Mouse (Mus musculus) ES-Bruce4 (cell line): ENCODE measurements around the gene Tspan3. TPM values are rescaled to one million over a fixed set of nuclear protein-coding genes. Genes with fewer than 3 reads are reported as not detected.

ENCODE experiments used
- H3K27ac ChIP-seq: 2 replicates; pipeline ENCODE4 v1.5.1; 2012; ENCODE audit warnings: low read length, inconsistent platforms; ENCODE audit not compliant: insufficient read depth
- H3K27me3 ChIP-seq: 2 replicates; pipeline ENCODE4 v1.6.1; 2012; ENCODE audit warnings: mild to moderate bottlenecking, low read length, inconsistent platforms; ENCODE audit not compliant: control insufficient read depth, poor library complexity, insufficient read depth, severe bottlenecking
- H3K36me3 ChIP-seq: 2 replicates; pipeline ENCODE4 v1.6.1; 2012; ENCODE audit warnings: inconsistent platforms, mild to moderate bottlenecking, low read length, moderate library complexity; ENCODE audit not compliant: control insufficient read depth, poor library complexity, insufficient read depth, severe bottlenecking
- H3K4me1 ChIP-seq: one replicate; pipeline ENCODE4 v1.8.1; 2011; ENCODE audit warnings: low read length; ENCODE audit not compliant: control insufficient read depth, insufficient read depth
- H3K4me3 ChIP-seq: 2 replicates; pipeline ENCODE4 v1.5.1; 2011; ENCODE audit warnings: low read depth, mild to moderate bottlenecking, low read length
- H3K9ac ChIP-seq: 2 replicates; pipeline ENCODE4 v1.6.1; 2012; ENCODE audit warnings: low read depth, mild to moderate bottlenecking, inconsistent platforms; ENCODE audit not compliant: poor library complexity, severe bottlenecking
- H3K9me3 ChIP-seq: replicated peaks from 2 replicates; pipeline ENCODE4 v1.6.1; 2012; ENCODE audit warnings: mild to moderate bottlenecking, low read length, inconsistent platforms; ENCODE audit not compliant: control insufficient read depth, poor library complexity, insufficient read depth, severe bottlenecking
- CTCF ChIP-seq: IDR thresholded peaks from one replicate; pipeline ENCODE4 v1.8.1; 2011; ENCODE audit warnings: low read depth, low read length
- EP300 ChIP-seq: IDR thresholded peaks from 2 replicates; pipeline ENCODE4 v1.6.1; 2011; ENCODE audit warnings: low read depth, low read length; ENCODE audit not compliant: insufficient read depth
- POLR2A ChIP-seq: IDR thresholded peaks from one replicate; pipeline ENCODE4 v1.8.1; 2011; ENCODE audit warnings: low read length; ENCODE audit not compliant: insufficient read depth
- polyA plus RNA-seq: library from polyadenylated mRNA; stranded (reverse); fragments of >200 nt; gene quantifications from 2 replicates; pipeline ENCODE4 v1.2.4, GENCODE M21; 2011; ENCODE audit warnings: low read depth; ENCODE audit not compliant: missing spikeins, insufficient read depth, insufficient read length

Tspan3 gene
- polyA plus RNA-seq, 1 experiment, result 91.2 TPM

DNA sequence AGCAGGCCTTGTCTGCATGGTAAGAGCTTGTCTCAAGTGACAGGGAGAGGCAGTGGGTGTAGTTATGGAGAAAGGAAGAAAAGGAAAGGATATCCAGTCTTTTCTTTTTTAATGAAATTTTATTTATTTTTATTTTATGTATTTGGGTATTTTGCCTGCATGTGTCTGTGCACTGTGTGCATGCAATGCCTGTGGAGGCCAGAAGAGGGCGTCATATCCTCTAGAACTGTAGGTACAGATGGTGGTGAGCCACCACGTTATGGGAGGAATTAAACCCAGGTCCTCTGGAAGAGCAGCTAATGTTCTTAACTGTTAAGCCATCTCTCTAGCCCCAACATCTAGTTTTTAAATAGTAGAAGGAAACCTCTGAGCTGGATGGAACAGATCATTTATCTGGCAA is 73.2 kb downstream of the Tspan3 start:
- Histone ChIP-seq H3K4me1 (peaks cover 2% of the 10 kb centered on the region), H3K9me3 (no peaks in the 10 kb centered on the region), H3K27me3 (no peaks in the 10 kb centered on the region), H3K4me3 (no peak overlapping the region), H3K9ac (no peak overlapping the region), H3K36me3 (no peaks in the 10 kb centered on the region), H3K27ac (no peak overlapping the region)
- peak; percentile 46 for TF ChIP-seq CTCF
- TF ChIP-seq EP300, result no peak

GRCm38 (mm10) chr9:56090546-56091225 is 74.6 kb downstream of the Tspan3 start:
- Histone ChIP-seq H3K36me3 (no peaks in the 10 kb centered on the region), H3K27ac (no peak overlapping the region), H3K9me3 (no peaks in the 10 kb centered on the region), H3K27me3 (no peaks in the 10 kb centered on the region), H3K9ac (peak overlapping the region; percentile 60), H3K4me3 (0 out of 2 replicates have a peak overlapping the region, but pooled peaks have one; percentile 64), H3K4me1 (peaks cover 2% of the 10 kb centered on the region)
- TF ChIP-seq EP300, result no peak

- Histone ChIP-seq H3K9me3 (no peaks in the 10 kb centered on the region), H3K36me3 (no peaks in the 10 kb centered on the region), H3K9ac (peak within 1 kb of the TSS; percentile 60), H3K4me3 (peak within 1 kb of the TSS; percentile 64), H3K27ac (peak within 1 kb of the TSS; percentile 19), H3K4me1 (peaks cover 2% of the 10 kb centered on the region), H3K27me3 (no peaks in the 10 kb centered on the region)
- no peak for TF ChIP-seq POLR2A
- 0 out of 2 replicates have a peak, but pooled peaks have one; percentile 3 for TF ChIP-seq EP300
Measured at GRCm38 (mm10) chr9:56089778-56090520, 75.3 kb downstream of the Tspan3 start, which contains the start of gene Pstpip1. Pstpip1 (plus strand) TSS chr9:56089962.

- Histone ChIP-seq H3K4me3 (no peak overlapping the region), H3K27ac (no peak overlapping the region), H3K4me1 (peaks cover 2% of the 10 kb centered on the region), H3K9ac (no peak overlapping the region), H3K9me3 (no peaks in the 10 kb centered on the region), H3K27me3 (no peaks in the 10 kb centered on the region), H3K36me3 (no peaks in the 10 kb centered on the region)
- TF ChIP-seq EP300 (no peak), CTCF (no peak), POLR2A (no peak)
Measured at GRCm38 (mm10) chr9:56086524-56086923, 78.8 kb downstream of the Tspan3 start.

Other genes starting within 250 kb of the Tspan3 start
- gene Scaper, start 227.4 kb downstream of the Tspan3 start, polyA plus RNA-seq, result 22.7 and 24.2 TPM in 2 replicates
- not detected in 2 replicates for gene 4930563M21Rik, start 154.9 kb downstream of the Tspan3 start, polyA plus RNA-seq
- 72.3 and 82.3 TPM in 2 replicates for gene Rcn2, start 123.6 kb downstream of the Tspan3 start, polyA plus RNA-seq
- gene Pstpip1, start 75.5 kb downstream of the Tspan3 start, polyA plus RNA-seq, result 3.5 and 5.2 TPM in 2 replicates